Mouse (Mus musculus): ENCODE data around the gene Il20ra.

DNA sequence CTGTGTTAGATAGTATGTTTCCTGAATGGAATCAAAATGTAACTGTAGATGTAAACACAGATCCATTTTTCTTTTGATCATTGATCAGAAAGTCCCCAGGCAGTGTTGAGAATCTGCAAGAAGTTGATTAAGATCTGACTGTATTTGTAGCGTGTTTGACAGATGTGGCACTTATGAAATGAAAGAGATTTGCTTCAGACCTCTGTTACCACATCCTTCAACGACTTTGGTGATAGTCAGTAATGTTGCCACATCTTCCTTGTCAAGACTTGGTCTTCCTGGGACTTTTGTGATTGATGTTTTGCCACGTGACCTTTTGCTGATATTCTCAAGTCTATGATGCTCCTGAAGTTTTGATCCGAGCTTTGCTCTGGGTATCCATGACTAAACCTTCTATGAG, 35.3 kb downstream of the Il20ra start:
- TF ChIP-seq CTCF (IDR thresholded peaks at IDR 0.05; ENCODE audit: low read depth) (no peak), EP300 (IDR thresholded peaks at IDR 0.05; ENCODE audit: low read depth) (no peak)

Data from liver, embryonic 14.5 days (tissue).